Mouse (Mus musculus): ENCODE data around the gene Pde4a. TPM values are rescaled to one million over a fixed set of nuclear protein-coding genes. Genes with fewer than 3 reads are reported as not detected.
"Not testable (repeated sequence)": the region's sequence is repeated elsewhere in the genome, so short reads cannot be mapped to it uniquely, and the experiment has no call there.

The Pde4a gene
- polyA plus RNA-seq, 1 experiment from 2014 or later, result 6.2 TPM

DNA sequence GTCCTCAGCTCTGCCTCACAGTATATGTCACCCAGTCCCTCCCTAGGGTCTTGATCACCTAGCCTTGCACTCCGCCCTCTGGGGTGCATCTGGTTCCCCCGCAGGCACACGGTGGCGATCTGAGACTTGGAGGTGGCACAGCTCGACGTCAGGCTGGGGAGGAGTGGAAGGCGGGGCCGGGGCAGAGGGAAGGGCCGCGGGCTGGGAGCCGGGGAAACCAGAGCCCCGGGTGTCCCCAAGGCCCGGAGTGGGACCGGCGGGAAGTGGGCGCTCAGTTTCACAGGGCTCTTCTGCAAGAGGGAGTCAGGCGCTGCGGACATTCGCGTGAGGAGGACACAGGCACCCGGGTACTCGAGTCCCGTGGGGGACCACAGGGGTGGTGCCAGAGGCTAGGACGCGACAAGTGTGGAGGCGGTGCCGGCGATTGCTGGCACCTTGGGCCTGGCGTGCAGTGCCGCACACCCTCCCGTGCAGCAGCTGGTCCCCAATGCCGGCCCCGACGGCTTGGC, 18.4 kb downstream of the Pde4a start:
- peak; percentile 51; the same call in 1 of the 2 replicates for ATAC-seq (ENCODE audit: low read depth)
- 5% methylated on average over 18 of the region's 34 CpGs for WGBS
- H3K9me3 ChIP-seq (ENCODE audit: control insufficient read depth, low read length), result no peaks in the 10 kb centered on the region
- H3K4me3 ChIP-seq (ENCODE audit: low read depth, low read length), result peak overlapping the region; percentile 34
- peak overlapping the region; percentile 46 for H3K9ac ChIP-seq (ENCODE audit: low read depth, low read length)
- H3K27me3 ChIP-seq (replicated peaks; ENCODE audit: control insufficient read depth, insufficient read depth, low read length), result peaks cover 6% of the 10 kb centered on the region; the same call in 1 of the 2 replicates
- H3K4me1 ChIP-seq (ENCODE audit: control insufficient read depth, insufficient read depth, low read length), result peaks cover 12% of the 10 kb centered on the region
- no peaks in the 10 kb centered on the region for H3K36me3 ChIP-seq (ENCODE audit: control insufficient read depth, insufficient read depth, low read length)
- no peak overlapping the region for H3K27ac ChIP-seq (replicated peaks; ENCODE audit: low read depth, low read length)
- H3K4me2 ChIP-seq (ENCODE audit: low read depth, low read length), result peak overlapping the region; percentile 56
- DNase-seq (ENCODE audit: low spot score), result peak; percentile 35

DNA sequence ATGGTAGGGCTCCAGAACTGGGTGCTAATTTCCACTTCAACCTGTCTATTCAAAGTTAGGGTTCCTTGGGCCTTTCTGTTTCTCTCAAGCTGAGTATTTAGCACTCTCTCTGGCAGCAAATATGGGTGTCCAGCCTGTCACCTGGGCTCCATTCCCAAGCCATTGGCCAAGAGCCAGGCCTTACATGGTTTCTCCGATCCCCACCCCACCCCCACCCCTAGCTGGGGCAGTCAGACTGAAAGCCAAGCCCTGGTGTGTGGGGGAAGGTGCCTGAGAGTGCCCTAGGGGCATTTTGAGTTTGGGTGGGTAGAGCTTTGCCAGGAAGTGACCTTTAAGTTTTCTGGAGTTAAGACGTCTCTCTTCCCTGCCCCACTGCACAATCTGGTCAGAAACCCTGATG, 19.2 kb downstream of the Pde4a start:
- no peaks in the 10 kb centered on the region for H3K9me3 ChIP-seq (ENCODE audit: control insufficient read depth, low read length)
- DNase-seq (ENCODE audit: low spot score), result no peak
- H3K4me3 ChIP-seq (ENCODE audit: low read depth, low read length), result no peak overlapping the region
- peak overlapping the region; percentile 56; the same call in 1 of the 2 replicates for H3K4me2 ChIP-seq (ENCODE audit: low read depth, low read length)
- no peaks in the 10 kb centered on the region for H3K36me3 ChIP-seq (ENCODE audit: control insufficient read depth, insufficient read depth, low read length)
- ATAC-seq (ENCODE audit: low read depth), result no peak
- H3K27ac ChIP-seq (replicated peaks; ENCODE audit: low read depth, low read length), result no peak overlapping the region
- peaks cover 6% of the 10 kb centered on the region; the same call in 1 of the 2 replicates for H3K27me3 ChIP-seq (replicated peaks; ENCODE audit: control insufficient read depth, insufficient read depth, low read length)
- 18% methylated on average over 2 of the region's 2 CpGs for WGBS
- peaks cover 12% of the 10 kb centered on the region for H3K4me1 ChIP-seq (ENCODE audit: control insufficient read depth, insufficient read depth, low read length)
- H3K9ac ChIP-seq (ENCODE audit: low read depth, low read length), result no peak overlapping the region

DNA sequence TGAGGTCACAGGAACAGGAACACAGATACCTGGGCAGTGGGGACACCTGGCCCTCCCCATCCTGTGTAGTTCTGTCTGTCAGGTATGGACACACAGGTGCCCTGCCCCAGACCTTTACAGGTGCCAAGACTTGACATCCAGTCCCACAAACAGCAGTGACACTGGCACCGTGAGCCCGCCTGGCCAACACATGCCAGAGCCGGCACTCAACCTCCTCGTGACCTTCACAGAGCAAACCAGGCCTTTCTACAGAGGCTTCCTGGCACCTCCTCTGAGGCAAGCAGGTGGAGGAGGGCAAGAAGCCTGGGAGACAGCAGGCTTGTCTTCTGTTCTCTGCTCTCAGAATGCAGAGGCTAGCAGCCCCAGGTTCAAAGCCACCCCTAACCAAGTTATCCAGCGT, 19.9 kb downstream of the Pde4a start:
- Histone ChIP-seq H3K9me3 (ENCODE audit: control insufficient read depth, low read length) (no peaks in the 10 kb centered on the region), H3K36me3 (ENCODE audit: control insufficient read depth, insufficient read depth, low read length) (no peaks in the 10 kb centered on the region), H3K9ac (ENCODE audit: low read depth, low read length) (no peak overlapping the region), H3K27ac (replicated peaks; ENCODE audit: low read depth, low read length) (no peak overlapping the region), H3K27me3 (replicated peaks; ENCODE audit: control insufficient read depth, insufficient read depth, low read length) (peaks cover 6% of the 10 kb centered on the region; the same call in 1 of the 2 replicates), H3K4me1 (ENCODE audit: control insufficient read depth, insufficient read depth, low read length) (peaks cover 12% of the 10 kb centered on the region), H3K4me2 (ENCODE audit: low read depth, low read length) (no peak overlapping the region), H3K4me3 (ENCODE audit: low read depth, low read length) (no peak overlapping the region)
- no peak for ATAC-seq (ENCODE audit: low read depth)
- no peak for DNase-seq (ENCODE audit: low spot score)
- 76% methylated on average over 5 of the region's 5 CpGs for WGBS

DNA sequence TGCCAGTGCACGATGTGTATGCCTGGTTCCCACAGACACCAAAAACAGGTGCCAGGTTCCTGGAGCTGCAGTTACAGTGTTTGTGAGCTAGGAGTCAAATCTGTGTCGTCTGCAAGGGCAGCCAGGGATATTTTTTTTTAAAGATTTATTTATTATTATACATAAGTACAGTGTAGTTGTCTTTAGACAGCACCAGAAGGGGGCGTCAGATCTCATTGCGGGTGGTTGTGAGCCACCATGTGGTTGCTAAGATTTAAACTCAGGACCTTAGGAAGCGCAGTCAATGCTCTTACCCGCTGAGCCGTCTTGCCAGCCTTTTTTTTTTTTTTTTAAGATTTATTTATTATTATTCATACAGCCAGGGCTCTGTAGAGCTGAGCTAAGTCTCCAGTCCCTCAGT, 24.4 kb downstream of the Pde4a start:
- H3K4me3 ChIP-seq (ENCODE audit: low read depth, low read length), result no peak overlapping the region
- no peaks in the 10 kb centered on the region for H3K36me3 ChIP-seq (ENCODE audit: control insufficient read depth, insufficient read depth, low read length)
- no peak for ATAC-seq (ENCODE audit: low read depth)
- no peak overlapping the region for H3K4me2 ChIP-seq (ENCODE audit: low read depth, low read length)
- 44% methylated on average over 7 of the region's 7 CpGs for WGBS
- no peaks in the 10 kb centered on the region for H3K4me1 ChIP-seq (ENCODE audit: control insufficient read depth, insufficient read depth, low read length)
- H3K9me3 ChIP-seq (ENCODE audit: control insufficient read depth, low read length), result no peaks in the 10 kb centered on the region
- H3K27ac ChIP-seq (replicated peaks; ENCODE audit: low read depth, low read length), result no peak overlapping the region
- H3K9ac ChIP-seq (ENCODE audit: low read depth, low read length), result no peak overlapping the region
- no peaks in the 10 kb centered on the region for H3K27me3 ChIP-seq (replicated peaks; ENCODE audit: control insufficient read depth, insufficient read depth, low read length)
- DNase-seq (ENCODE audit: low spot score), result no peak

DNA sequence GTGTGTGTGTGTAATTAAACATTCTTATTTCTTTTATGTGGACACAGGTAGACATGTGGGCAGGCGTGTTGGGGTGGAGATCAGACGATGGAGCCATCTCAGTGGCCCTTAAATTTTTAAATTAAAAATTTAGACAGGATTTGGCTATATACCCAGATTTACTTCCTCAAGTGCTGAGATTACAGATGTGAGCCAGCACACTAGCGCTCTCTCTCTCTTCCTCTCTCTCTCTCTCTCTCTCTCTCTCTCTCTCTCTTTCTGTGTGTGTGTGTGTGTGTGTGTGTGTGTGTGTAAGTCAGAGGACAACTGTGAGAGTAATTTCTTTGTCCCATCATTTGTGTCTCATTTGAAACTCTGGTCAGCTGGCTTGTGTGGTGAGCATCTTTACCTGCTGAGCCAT, 25.2 kb downstream of the Pde4a start:
- Histone ChIP-seq H3K9ac (ENCODE audit: low read depth, low read length) (no peak overlapping the region), H3K36me3 (ENCODE audit: control insufficient read depth, insufficient read depth, low read length) (no peaks in the 10 kb centered on the region), H3K4me3 (ENCODE audit: low read depth, low read length) (no peak overlapping the region), H3K9me3 (ENCODE audit: control insufficient read depth, low read length) (no peaks in the 10 kb centered on the region), H3K4me1 (ENCODE audit: control insufficient read depth, insufficient read depth, low read length) (no peaks in the 10 kb centered on the region), H3K27me3 (replicated peaks; ENCODE audit: control insufficient read depth, insufficient read depth, low read length) (no peaks in the 10 kb centered on the region), H3K27ac (replicated peaks; ENCODE audit: low read depth, low read length) (no peak overlapping the region), H3K4me2 (ENCODE audit: low read depth, low read length) (no peak overlapping the region)
- DNase-seq (ENCODE audit: low spot score) (no peak), ATAC-seq (ENCODE audit: low read depth) (no peak)
- WGBS, result 75% methylated on average over 3 of the region's 3 CpGs

DNA sequence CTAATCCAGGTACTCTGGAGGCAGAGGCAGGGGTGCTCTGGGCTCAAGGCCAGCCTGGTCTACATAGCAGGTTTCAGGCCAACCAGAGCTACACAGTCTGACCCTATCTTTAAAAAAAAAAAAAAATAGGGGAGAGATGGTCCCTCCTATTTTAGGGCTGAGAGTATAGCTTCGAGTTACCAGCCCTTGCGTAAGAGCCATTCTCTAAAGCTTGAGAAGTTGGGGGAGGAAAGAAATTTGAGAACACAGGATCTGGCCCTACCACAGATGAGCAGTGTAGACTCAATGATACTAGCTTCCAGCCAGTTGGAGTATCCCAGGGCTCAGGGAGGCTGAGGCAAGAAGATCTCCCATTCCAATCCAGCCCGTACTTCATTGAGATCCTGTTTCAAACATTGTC, 28.3 kb downstream of the Pde4a start:
- H3K36me3 ChIP-seq (ENCODE audit: control insufficient read depth, insufficient read depth, low read length), result no peaks in the 10 kb centered on the region
- 72% methylated on average over 3 of the region's 3 CpGs for WGBS
- ATAC-seq (ENCODE audit: low read depth), result no peak

DNA sequence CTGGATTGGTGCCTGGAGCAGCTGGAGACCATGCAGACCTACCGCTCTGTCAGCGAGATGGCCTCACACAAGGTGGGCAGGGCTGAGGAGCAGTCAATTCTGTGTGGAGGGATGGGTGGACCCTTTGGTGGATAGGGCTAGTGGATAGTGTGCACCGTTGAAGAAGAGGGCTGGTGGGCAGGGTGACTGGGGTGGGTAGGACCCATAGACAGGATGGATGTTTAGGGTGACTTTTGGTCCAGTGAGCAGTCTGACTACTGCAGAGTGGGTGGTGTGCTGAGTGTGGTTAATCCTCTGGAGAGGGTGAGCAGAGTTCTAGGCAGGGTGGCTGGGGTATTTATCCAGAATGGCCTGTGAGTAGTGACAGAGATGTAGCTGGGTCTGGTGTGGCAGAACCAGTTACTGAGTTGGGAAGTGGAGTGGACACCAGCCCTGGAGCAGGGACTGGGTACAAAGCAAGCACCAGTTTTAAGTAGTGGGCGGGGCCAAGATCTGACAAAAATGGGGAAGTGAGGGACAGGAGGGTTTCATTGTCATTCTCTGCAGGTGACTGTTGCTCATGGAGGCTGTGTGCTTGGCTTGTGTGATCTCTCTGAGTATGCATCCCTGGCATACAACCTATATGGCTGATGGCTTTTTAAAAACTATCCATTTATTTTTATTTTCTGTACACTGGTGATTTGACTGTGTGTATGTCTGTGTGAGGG, 29.4 kb downstream of the Pde4a start:
- H3K9ac ChIP-seq (ENCODE audit: low read depth, low read length), result no peak overlapping the region
- H3K4me3 ChIP-seq (ENCODE audit: low read depth, low read length), result no peak overlapping the region
- no peaks in the 10 kb centered on the region for H3K36me3 ChIP-seq (ENCODE audit: control insufficient read depth, insufficient read depth, low read length)
- H3K4me2 ChIP-seq (ENCODE audit: low read depth, low read length), result no peak overlapping the region
- 0 out of 2 replicates have a peak, but pooled peaks cover 3% of the 10 kb centered on the region for H3K4me1 ChIP-seq (ENCODE audit: control insufficient read depth, insufficient read depth, low read length)
- H3K27ac ChIP-seq (replicated peaks; ENCODE audit: low read depth, low read length), result no peak overlapping the region
- 90% methylated on average over 4 of the region's 4 CpGs for WGBS
- no peaks in the 10 kb centered on the region for H3K27me3 ChIP-seq (replicated peaks; ENCODE audit: control insufficient read depth, insufficient read depth, low read length)
- H3K9me3 ChIP-seq (ENCODE audit: control insufficient read depth, low read length), result no peaks in the 10 kb centered on the region
- DNase-seq (ENCODE audit: low spot score) (no peak), ATAC-seq (ENCODE audit: low read depth) (no peak)

More for the DNA sequence above, 28.3 kb downstream of the Pde4a start:
- Histone ChIP-seq H3K9ac (ENCODE audit: low read depth, low read length) (no peak overlapping the region), H3K4me1 (ENCODE audit: control insufficient read depth, insufficient read depth, low read length) (0 out of 2 replicates have a peak, but pooled peaks cover 3% of the 10 kb centered on the region), H3K27me3 (replicated peaks; ENCODE audit: control insufficient read depth, insufficient read depth, low read length) (no peaks in the 10 kb centered on the region), H3K9me3 (ENCODE audit: control insufficient read depth, low read length) (no peaks in the 10 kb centered on the region), H3K4me2 (ENCODE audit: low read depth, low read length) (no peak overlapping the region), H3K27ac (replicated peaks; ENCODE audit: low read depth, low read length) (no peak overlapping the region), H3K4me3 (ENCODE audit: low read depth, low read length) (no peak overlapping the region)
- no peak for DNase-seq (ENCODE audit: low spot score)

DNA sequence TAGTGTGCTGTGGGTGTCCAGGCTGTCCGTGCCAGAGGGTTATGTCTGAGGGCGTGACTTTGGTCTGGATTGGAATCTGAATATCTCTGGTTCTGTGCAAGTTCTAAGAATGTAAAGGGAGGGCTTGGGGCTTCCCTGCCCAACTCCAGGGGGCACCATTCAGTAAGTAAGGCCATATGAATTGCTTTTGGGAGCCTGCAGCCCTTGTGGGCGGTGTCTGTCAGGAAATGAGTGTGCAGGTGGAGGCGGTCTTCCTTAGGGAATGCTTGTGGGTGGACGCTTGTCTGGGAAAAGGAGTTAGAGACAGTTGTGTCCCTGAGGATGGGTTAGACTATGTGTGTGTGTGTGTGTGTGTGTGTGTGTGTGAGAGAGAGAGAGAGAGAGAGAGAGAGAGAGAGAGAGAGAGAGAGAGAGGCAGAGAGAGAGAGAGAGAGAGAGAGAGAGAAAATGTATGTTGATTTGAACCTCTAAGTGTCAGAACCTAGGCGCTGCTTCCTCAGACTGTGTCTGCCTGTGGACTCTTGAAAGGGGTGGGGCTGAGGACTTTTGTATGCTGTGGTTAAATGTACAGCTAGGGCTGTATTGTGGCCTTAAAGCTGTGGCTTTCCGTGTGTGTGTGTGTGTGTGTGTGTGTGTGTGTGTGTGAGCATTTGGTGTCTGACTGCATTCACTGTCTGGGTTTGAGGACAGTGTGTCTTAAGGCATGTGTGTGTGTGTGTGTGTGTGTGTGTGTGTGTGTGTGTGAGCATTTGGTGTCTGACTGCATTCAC, 30.4 kb downstream of the Pde4a start:
- not testable (repeated sequence) for H3K36me3 ChIP-seq (ENCODE audit: control insufficient read depth, insufficient read depth, low read length); H3K9me3 ChIP-seq (ENCODE audit: control insufficient read depth, low read length); DNase-seq (ENCODE audit: low spot score); H3K4me3 ChIP-seq (ENCODE audit: low read depth, low read length); H3K27me3 ChIP-seq (replicated peaks; ENCODE audit: control insufficient read depth, insufficient read depth, low read length); H3K4me1 ChIP-seq (ENCODE audit: control insufficient read depth, insufficient read depth, low read length); H3K4me2 ChIP-seq (ENCODE audit: low read depth, low read length); H3K27ac ChIP-seq (replicated peaks; ENCODE audit: low read depth, low read length); H3K9ac ChIP-seq (ENCODE audit: low read depth, low read length)
- WGBS, result 55% methylated on average over 7 of the region's 7 CpGs
- ATAC-seq (ENCODE audit: low read depth), result peak; percentile 46; the same call in 1 of the 2 replicates

Data from embryonic facial prominence, embryonic 14.5 days (tissue).